Mouse (Mus musculus) midbrain, embryonic 13.5 days (tissue): Measurements from ENCODE around the gene Lamp2. TPM values are rescaled to one million over a fixed set of nuclear protein-coding genes. Genes with fewer than 3 reads are reported as not detected.
"Not testable (repeated sequence)": the region's sequence is repeated elsewhere in the genome, so short reads cannot be mapped to it uniquely, and the experiment has no call there.

ENCODE experiments used
- ATAC-seq: fragments of 200-750 bp; cut with Nextera tagmentation; 2 replicates; pipeline ENCODE4 v1.8.0; 2017; ENCODE audit warnings: mild to moderate bottlenecking, moderate TSS enrichment, moderate library complexity
- H3K27ac ChIP-seq: fragments of 300-500 bp; sonication (generic); 2 replicates; pipeline ENCODE4 v1.5.1; 2015; ENCODE audit warnings: inconsistent platforms, mild to moderate bottlenecking, moderate library complexity
- H3K27me3 ChIP-seq: fragments of 300-500 bp; sonication (generic); 2 replicates; pipeline ENCODE4 v1.6.1; 2015; ENCODE audit warnings: mild to moderate bottlenecking, inconsistent platforms
- H3K36me3 ChIP-seq: fragments of 300-500 bp; sonication (generic); 2 replicates; pipeline ENCODE4 v1.6.1; 2015; ENCODE audit warnings: mild to moderate bottlenecking, inconsistent platforms
- H3K4me1 ChIP-seq: fragments of 300-500 bp; sonication (generic); replicated peaks from 2 replicates; pipeline ENCODE4 v1.6.1; 2015; ENCODE audit warnings: inconsistent platforms
- H3K4me2 ChIP-seq: fragments of 300-500 bp; sonication (generic); replicated peaks from 2 replicates; pipeline ENCODE4 v1.6.1; 2015; ENCODE audit warnings: moderate library complexity, mild to moderate bottlenecking, inconsistent platforms
- H3K4me3 ChIP-seq: fragments of 300-500 bp; sonication (generic); replicated peaks from 2 replicates; pipeline ENCODE4 v1.5.1; 2015; ENCODE audit warnings: mild to moderate bottlenecking, inconsistent platforms
- H3K9ac ChIP-seq: fragments of 300-500 bp; sonication (generic); replicated peaks from 2 replicates; pipeline ENCODE4 v1.6.1; 2015; ENCODE audit warnings: mild to moderate bottlenecking, inconsistent platforms
- H3K9me3 ChIP-seq: fragments of 300-500 bp; sonication (generic); 2 replicates; pipeline ENCODE4 v1.6.1; 2016; ENCODE audit warnings: mild to moderate bottlenecking, inconsistent platforms
- WGBS: fragments of 180-500 bp; shearing (Covaris S2); methylation state at CpG from one replicate; pipeline ENCODE4 v1.1.7; 2015; 5-methylcytosine and 5-hydroxymethylcytosine counted together
- polyA plus RNA-seq: library from polyadenylated mRNA; unstranded; fragments of >200 nt; fragmentation: Nextera tagmentation; extraction: Ambion mirVana; gene quantifications from 2 replicates; pipeline ENCODE4 v1.2.1, GENCODE M21; 2015

Gene Lamp2
- polyA plus RNA-seq, result 53.8 and 56.4 TPM in 2 replicates

DNA sequence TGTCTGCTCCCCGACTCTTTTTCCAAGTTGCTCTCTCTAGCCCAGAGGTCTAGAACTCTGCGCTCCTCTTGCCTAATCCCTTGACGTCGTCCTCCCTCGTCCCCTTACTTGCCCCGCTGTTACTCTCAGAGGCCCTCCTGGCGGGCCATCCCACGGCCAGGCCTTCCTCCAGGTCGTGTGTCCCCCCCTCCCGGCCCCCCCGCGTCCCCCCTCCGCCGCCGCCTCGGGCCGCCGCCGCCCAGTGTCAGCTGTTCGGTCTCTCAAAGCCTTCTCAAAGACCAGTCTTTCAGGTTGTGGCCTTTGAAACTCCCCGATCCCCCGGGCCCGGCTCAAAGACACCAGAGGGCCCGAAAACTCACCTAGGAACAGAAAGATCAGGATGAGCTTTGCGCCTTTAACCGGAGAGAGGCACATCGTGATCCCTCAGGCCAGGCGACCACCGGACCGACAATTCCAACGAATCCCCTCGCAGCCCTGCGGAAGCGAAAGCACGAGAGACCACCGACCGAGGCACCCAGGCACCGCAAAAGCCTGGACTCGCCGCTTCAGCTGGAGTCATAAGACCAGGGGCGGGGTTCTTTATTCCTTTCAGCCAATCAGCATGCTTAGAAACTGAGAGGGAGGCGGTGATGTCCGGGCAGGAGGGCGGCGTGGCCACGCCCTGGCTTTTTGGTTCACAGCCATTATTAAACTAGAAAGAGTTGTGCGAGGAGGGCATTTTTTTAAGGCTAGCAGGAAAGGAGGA lies at the start of gene Lamp2:
Gene Lamp2 (minus strand): TSS at position 565 of the 745 bp plus-strand sequence.
- H3K4me3 ChIP-seq, result peak within 1 kb of the TSS; percentile 59
- H3K27me3 ChIP-seq, result no peaks in the 10 kb centered on the region
- H3K27ac ChIP-seq, result peak within 1 kb of the TSS; percentile 60
- H3K9ac ChIP-seq, result peak within 1 kb of the TSS; percentile 71
- H3K9me3 ChIP-seq, result no peaks in the 10 kb centered on the region
- 20% methylated on average over 47 of the region's 47 CpGs for WGBS
- peak within 1 kb of the TSS; percentile 60 for H3K4me2 ChIP-seq
- H3K4me1 ChIP-seq, result peaks cover 4% of the 10 kb centered on the region
- H3K36me3 ChIP-seq, result no peaks in the 10 kb centered on the region
- peak; percentile 98 for ATAC-seq

DNA sequence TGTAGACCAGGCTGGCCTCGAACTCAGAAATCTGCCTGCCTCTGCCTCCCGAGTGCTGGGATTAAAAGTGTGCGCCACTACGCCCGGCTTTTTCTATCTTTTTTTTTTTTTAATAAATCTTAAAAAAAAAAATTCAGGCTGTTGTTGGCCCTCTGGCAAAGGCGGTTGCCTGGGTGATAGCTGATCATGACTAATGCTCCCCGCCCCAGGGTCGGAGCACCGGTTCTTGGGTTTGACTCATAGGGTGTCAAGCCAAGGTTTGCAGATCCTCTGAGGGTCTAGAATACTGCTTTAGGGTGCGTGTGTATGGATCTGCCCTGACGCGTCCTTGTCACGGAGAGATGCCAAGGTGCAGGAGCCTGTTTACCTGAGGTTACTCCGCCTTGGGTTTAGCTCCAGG lies 48.6 kb upstream of the Lamp2 start:
- 89% methylated on average over 14 of the region's 14 CpGs for WGBS
- no peak overlapping the region for H3K4me3 ChIP-seq
- no peak overlapping the region for H3K4me2 ChIP-seq
- no peak overlapping the region for H3K27ac ChIP-seq
- no peaks in the 10 kb centered on the region for H3K36me3 ChIP-seq
- H3K4me1 ChIP-seq, result no peaks in the 10 kb centered on the region
- H3K9me3 ChIP-seq, result no peaks in the 10 kb centered on the region
- H3K27me3 ChIP-seq, result no peaks in the 10 kb centered on the region
- no peak for ATAC-seq
- H3K9ac ChIP-seq, result no peak overlapping the region

DNA sequence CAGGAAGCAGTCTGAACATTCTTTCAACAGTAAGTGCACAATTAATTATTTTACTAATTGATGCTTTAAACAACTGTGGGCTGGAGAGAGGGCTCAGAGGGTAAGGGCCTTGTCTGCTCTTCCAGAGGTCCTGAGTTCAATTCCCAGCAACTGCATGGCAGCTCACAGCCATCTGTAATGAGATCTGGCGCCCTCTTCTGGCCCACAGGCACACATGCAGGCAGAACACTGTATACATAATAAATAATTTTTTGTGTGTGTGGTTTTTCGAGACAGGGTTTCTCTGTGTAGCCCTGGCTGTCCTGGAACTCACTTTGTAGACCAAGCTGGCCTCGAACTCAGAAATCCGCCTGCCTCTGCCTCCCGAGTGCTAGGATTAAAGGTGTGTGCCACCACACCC lies 45.9 kb upstream of the Lamp2 start:
- WGBS, result 74% methylated on average over 5 of the region's 5 CpGs
- H3K4me3 ChIP-seq, ATAC-seq, H3K36me3 ChIP-seq, H3K4me1 ChIP-seq, H3K9ac ChIP-seq, H3K4me2 ChIP-seq, H3K27ac ChIP-seq, H3K27me3 ChIP-seq, H3K9me3 ChIP-seq: not testable (repeated sequence)

- H3K27me3 ChIP-seq, H3K4me1 ChIP-seq, H3K36me3 ChIP-seq, H3K9ac ChIP-seq, H3K9me3 ChIP-seq, ATAC-seq, H3K4me3 ChIP-seq, H3K27ac ChIP-seq: not testable (repeated sequence)
- H3K4me2 ChIP-seq, result peak overlapping the region; percentile 27
- 29% methylated on average over 20 of the region's 20 CpGs for WGBS
Observed at GRCm38 (mm10) chrX:38485464-38485863, 29.2 kb upstream of the Lamp2 start.

- H3K4me1 ChIP-seq, result no peaks in the 10 kb centered on the region
- no peak overlapping the region for H3K4me2 ChIP-seq
- H3K27me3 ChIP-seq, result no peaks in the 10 kb centered on the region
- ATAC-seq, result no peak
- H3K9ac ChIP-seq, result no peak overlapping the region
- no peak overlapping the region for H3K4me3 ChIP-seq
- H3K9me3 ChIP-seq, result no peaks in the 10 kb centered on the region
- no peaks in the 10 kb centered on the region for H3K36me3 ChIP-seq
- no peak overlapping the region for H3K27ac ChIP-seq
- 82% methylated on average over 1 of the region's 1 CpGs for WGBS
Observed at GRCm38 (mm10) chrX:38478583-38478982, 22.3 kb upstream of the Lamp2 start.

DNA sequence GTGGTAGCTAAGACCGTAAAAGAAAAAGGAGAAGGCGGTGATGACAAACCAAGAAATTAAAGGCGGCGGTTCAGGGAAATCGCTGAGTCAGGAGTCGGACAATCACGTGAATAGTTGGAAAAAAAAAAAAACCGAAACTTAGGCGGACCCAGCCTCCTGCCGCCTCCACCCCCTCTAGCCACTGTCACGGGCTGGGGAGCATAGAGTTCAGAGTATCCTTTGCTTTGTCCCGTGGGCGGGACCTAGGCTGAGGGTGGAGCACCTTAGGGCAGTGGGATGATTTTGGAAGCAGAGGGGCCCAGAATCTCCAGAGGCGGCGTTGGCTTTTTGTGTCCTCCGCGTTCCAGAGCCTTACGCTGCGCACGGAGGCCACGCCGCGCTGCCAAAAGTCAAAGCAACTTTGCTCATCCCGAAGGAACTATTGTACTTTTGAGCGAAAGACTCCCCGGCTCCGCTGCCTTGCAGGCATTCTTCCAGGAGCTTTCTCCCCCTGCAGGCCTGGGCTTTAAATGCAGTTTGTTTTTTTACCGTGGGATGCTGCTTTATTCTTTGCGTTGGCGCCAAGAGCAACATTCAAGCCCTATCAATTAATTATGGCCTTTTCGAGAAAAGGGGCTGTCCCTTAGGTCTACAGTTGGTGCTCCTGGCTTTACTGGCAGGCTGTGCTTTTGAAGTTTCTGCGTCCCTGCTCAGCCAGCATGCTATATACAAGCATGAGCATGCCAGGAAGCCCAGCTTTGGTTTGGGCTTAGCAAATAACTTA lies 17.5 kb upstream of the Lamp2 start:
- Histone ChIP-seq H3K9ac (peak overlapping the region; percentile 54; the same call in 1 of the 2 replicates), H3K27ac (peak overlapping the region; percentile 61; the same call in 1 of the 2 replicates), H3K27me3 (no peaks in the 10 kb centered on the region), H3K36me3 (no peaks in the 10 kb centered on the region), H3K4me3 (peak overlapping the region; percentile 56), H3K9me3 (no peaks in the 10 kb centered on the region), H3K4me2 (peak overlapping the region; percentile 53), H3K4me1 (no peaks in the 10 kb centered on the region)
- WGBS, result 14% methylated on average over 32 of the region's 32 CpGs
- peak; percentile 95 for ATAC-seq

GRCm38 (mm10) chrX:38473164-38473536 lies 16.9 kb upstream of the Lamp2 start:
- Histone ChIP-seq H3K4me1 (no peaks in the 10 kb centered on the region), H3K27ac (no peak overlapping the region), H3K4me2 (peak overlapping the region; percentile 53), H3K27me3 (no peaks in the 10 kb centered on the region), H3K36me3 (no peaks in the 10 kb centered on the region), H3K4me3 (peak overlapping the region; percentile 56; the same call in 1 of the 2 replicates), H3K9me3 (no peaks in the 10 kb centered on the region), H3K9ac (no peak overlapping the region)
- WGBS, result 24% methylated on average over 10 of the region's 10 CpGs
- peak; percentile 84 for ATAC-seq

DNA sequence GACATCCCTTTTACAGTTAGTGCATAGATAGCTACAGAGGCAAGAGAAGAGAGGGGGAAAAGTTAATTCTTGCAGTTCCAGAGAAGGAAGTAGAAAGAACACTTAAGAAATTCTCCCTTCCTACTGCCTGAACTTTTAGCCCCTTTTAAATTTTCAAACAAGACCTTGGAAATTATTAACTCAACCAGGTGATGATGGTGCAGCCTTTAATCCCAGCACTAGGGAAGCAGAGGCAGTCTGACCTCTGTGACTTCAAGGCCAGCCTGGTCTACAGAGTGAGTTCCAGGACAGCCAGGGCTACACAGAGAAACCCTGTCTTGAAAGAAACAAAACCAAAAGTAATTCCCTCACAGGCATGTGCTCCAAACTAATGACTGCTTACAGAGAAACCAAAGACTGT lies 10.0 kb upstream of the Lamp2 start:
- Histone ChIP-seq H3K9me3 (no peaks in the 10 kb centered on the region), H3K27me3 (no peaks in the 10 kb centered on the region), H3K9ac (no peak overlapping the region), H3K4me1 (no peaks in the 10 kb centered on the region), H3K4me2 (no peak overlapping the region), H3K27ac (no peak overlapping the region), H3K4me3 (no peak overlapping the region), H3K36me3 (no peaks in the 10 kb centered on the region)
- no peak for ATAC-seq

DNA sequence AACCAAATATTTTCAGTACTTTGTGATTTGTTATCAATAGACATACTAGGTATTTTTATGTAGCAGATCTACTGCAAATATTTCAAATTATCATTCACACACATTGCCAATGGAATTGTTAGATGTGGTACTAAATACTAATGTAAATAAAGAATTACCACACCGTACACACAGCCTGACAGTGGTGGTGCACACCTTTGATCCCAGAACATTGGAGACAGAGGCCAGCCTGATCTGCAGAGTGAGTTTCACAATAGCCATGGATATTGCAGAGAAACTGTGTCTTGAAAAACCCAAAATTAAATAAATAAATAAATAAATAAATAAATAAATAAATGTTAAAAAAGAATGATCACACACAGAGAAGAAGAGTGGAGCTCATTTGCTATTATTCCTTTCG lies 6.9 kb upstream of the Lamp2 start:
- ATAC-seq, result no peak
- Histone ChIP-seq H3K9me3 (no peaks in the 10 kb centered on the region), H3K4me1 (no peaks in the 10 kb centered on the region), H3K4me3 (no peak overlapping the region), H3K27me3 (no peaks in the 10 kb centered on the region), H3K36me3 (no peaks in the 10 kb centered on the region), H3K9ac (no peak overlapping the region), H3K27ac (no peak overlapping the region), H3K4me2 (no peak overlapping the region)
- WGBS, result 96% methylated on average over 2 of the region's 2 CpGs

DNA sequence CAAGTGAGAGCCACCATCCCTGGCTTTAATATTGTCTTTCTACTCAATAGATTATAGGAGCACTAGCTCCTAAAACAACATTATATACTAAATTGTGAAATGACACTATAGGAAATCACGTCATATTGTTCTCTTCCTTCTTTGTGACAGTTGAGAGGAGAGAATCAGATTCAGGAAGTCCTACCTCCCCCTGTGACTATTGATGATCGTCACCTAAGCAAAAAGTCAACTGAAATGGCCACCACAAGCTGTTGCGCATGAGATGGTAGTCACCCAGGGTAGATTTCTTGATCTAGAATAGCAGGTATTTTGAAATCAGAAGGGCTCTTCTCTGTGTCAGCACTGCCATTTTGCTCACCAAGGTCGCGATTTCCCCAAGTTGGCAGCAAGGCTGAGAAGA lies 5.8 kb upstream of the Lamp2 start:
- H3K27ac ChIP-seq, result no peak overlapping the region

DNA sequence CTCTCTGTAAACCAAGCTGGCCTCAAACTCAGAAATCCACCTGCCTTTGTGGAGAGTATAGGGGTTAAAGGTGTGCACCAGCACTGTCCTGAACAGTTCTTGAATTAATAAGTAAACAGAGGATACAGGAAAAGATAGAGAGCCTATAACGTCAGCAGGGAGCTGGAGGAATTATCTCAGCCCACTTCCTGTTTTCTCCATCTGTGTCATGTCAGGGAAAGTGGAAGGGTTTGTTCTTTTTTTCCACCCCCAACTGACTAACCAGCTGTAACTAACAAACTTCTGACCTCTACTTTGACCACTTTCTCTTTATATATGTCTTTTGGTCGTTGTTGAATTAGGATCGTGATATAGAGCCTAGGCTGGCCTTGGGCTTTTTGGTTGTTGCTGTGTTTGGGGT lies 4.6 kb upstream of the Lamp2 start:
- Histone ChIP-seq H3K27me3 (no peaks in the 10 kb centered on the region), H3K27ac (no peak overlapping the region), H3K4me3 (no peak overlapping the region), H3K9me3 (no peaks in the 10 kb centered on the region), H3K9ac (no peak overlapping the region), H3K4me2 (no peak overlapping the region), H3K4me1 (no peaks in the 10 kb centered on the region), H3K36me3 (no peaks in the 10 kb centered on the region)
- no peak for ATAC-seq
- WGBS, result 76% methylated on average over 3 of the region's 3 CpGs

More for the DNA sequence above, 5.8 kb upstream of the Lamp2 start:
- H3K9ac ChIP-seq, result no peak overlapping the region
- WGBS, result 90% methylated on average over 5 of the region's 5 CpGs
- no peaks in the 10 kb centered on the region for H3K9me3 ChIP-seq
- H3K27me3 ChIP-seq, result no peaks in the 10 kb centered on the region
- no peak overlapping the region for H3K4me2 ChIP-seq
- H3K4me3 ChIP-seq, result no peak overlapping the region
- no peaks in the 10 kb centered on the region for H3K36me3 ChIP-seq
- no peak for ATAC-seq
- no peaks in the 10 kb centered on the region for H3K4me1 ChIP-seq

DNA sequence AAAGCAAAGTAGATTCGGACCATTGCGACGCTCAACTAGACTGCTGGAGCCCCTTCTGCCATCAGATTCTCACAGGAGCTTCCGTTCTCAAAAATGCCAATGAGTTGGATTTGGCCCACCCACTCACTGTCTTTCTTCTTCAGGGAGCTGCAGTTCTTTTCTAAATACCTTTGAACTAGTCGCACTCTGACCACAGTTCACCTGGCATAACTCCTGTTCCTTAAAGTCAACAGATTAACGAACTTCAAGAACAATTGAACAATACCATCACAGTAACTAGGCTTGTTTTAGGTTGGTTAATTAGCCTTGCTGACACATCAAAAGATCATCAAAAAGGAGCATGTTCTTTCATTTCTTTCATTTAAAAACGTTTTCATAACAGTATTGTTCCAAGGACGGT lies 2.8 kb upstream of the Lamp2 start:
- Histone ChIP-seq H3K9me3 (no peaks in the 10 kb centered on the region), H3K27me3 (no peaks in the 10 kb centered on the region), H3K9ac (no peak overlapping the region), H3K36me3 (no peaks in the 10 kb centered on the region), H3K4me2 (no peak overlapping the region), H3K27ac (no peak overlapping the region), H3K4me1 (peaks cover 4% of the 10 kb centered on the region), H3K4me3 (no peak overlapping the region)
- 83% methylated on average over 8 of the region's 8 CpGs for WGBS
- no peak for ATAC-seq
